Mouse (Mus musculus) heart, postnatal 0 days (tissue): Measurements from ENCODE around the gene Gm26938.

Experiments
- CTCF ChIP-seq: IDR thresholded peaks from 2 replicates; pipeline ENCODE4 v1.5.1; 2016; ENCODE audit warnings: antibody characterized with exemption, control low read depth, low read depth
- EP300 ChIP-seq: IDR thresholded peaks from 2 replicates; pipeline ENCODE4 v1.6.1; 2016; ENCODE audit warnings: antibody characterized with exemption, low read depth

DNA sequence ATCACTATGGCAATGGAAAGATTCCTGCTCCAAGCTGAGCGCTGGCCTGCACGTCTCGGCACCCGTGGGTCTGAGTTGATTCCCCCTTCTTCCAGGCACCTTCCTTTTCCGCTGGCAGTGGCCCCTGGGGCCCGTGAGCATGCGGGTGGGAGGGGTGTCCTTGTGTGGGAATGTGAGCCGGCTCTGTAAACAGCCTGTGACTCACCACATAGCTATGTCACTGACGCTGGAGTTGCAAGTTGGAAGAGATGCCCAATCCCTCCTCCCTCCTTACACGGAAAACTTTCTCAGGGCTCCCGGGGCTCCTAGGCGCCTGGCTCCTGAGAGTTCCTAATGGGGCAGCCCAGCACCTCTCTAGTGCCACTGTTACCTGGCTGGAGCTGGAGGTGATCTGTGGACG lies 29.3 kb downstream of the Gm26938 start:
- no peak for TF ChIP-seq CTCF
- peak; percentile 93 for TF ChIP-seq EP300
